Mouse (Mus musculus): ENCODE data around the gene Ksr2.

DNA sequence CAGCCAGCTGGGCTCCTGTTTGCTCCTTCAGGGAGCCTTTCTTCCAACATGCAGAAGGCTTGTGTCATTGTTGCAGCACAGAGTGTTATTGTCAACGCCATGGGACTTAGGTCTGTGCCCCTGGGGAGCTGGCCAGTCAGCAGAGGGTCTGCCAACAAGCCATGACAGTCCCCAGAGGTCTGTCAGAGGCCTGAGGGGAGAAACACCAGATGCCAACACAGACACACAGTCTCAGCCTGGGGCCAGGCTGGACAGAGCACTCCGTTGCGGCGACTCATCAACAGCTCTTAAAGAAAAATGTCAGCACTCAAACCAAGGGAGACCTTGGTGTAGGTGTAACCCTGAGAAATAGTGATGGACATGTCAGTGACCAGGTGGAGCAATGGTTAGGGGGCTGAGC is 255.5 kb downstream of the Ksr2 start:
- TF ChIP-seq CTCF (conservative IDR thresholded peaks at IDR 0.05; ENCODE audit: low read length) (no peak), POU5F1 (IDR thresholded peaks at IDR 0.05; ENCODE audit: borderline replicate concordance, low read length) (no peak)
